In the genomic region with DNA sequence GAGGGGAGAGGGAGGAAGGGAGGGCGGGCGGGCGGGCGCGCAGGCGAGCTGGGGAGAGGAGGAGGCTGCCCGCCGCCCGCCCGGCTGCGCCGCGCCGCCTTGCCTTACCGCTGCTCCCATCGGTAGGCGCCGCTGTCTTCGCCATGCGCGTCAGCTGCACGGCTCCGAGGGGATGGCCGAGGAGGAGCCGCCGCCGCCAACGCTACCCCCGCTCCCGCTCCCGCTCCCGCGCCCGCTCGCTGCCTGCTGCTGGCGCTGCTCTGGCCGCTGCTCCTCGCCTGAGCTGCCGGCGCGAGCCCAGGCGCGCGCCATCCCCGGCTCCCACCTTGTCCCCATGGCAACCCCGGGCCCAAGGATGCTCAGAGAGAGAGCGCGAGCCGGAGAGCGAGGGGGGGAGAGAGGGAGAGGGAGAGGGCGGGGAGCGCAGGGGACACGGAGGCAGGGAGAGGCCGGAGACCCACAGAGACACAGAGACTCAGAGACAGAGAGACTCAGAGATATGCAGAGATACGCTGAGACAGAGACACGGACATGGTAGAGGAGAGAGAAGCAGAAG, we compare ENCODE assay signal across 8 mouse cellular contexts. TPM values are rescaled to one million over a fixed set of nuclear protein-coding genes. Genes with fewer than 3 reads are reported as not detected.
DNase-seq lines count a peak whose midpoint lies in the region; ATAC-seq and TF ChIP-seq lines count a peak whose summit lies in the region.

TSS of gene Pou2f2 (minus strand) at position 121 of the 556 bp plus-strand sequence.

- ATAC-seq in forebrain, embryonic 13.5 days = peak; percentile 93
- peak; percentile 80 for ATAC-seq in heart, postnatal 0 days (ENCODE audit: insufficient read depth, low read depth)
- ATAC-seq in liver, embryonic 15.5 days (ENCODE audit: insufficient read depth) = peak; percentile 37; the same call in 1 of the 2 replicates

- in situ Hi-C loops in CH12.LX (cut with MboI; ENCODE audit: low pct_ligation_motif_present, low pct_unique_long_range_greater_than_20kb, low sequenced_read_pairs) = loop anchor here (5.0 to 10.0 kb wide), 2 partner anchors 47 to 95 kb away; no protein-coding TSS in a partner anchor

- peak within 1 kb of the TSS; percentile 23 to 60 (median 32) for H3K4me3 ChIP-seq in CH12.LX (replicated peaks in 1 of 3; ENCODE audit: low read depth in 2 of 3, low read length in 2 of 3, poor library complexity in 1 of 3)
- peak within 1 kb of the TSS; percentile 67 for H3K4me3 ChIP-seq in forebrain, embryonic 13.5 days
- H3K4me3 ChIP-seq in heart, postnatal 0 days (ENCODE audit: low read depth, low read length) = peak within 1 kb of the TSS; percentile 51
- H3K4me3 ChIP-seq in liver, embryonic 15.5 days (replicated peaks) = peak within 1 kb of the TSS; percentile 39
- H3K4me3 ChIP-seq in testis, adult 2 months (ENCODE audit: control insufficient read depth, low read depth, low read length) = peak within 1 kb of the TSS; percentile 36

- H3K79me2 ChIP-seq in CH12.LX (replicated peaks; ENCODE audit: control insufficient read depth, extremely low read depth, insufficient read depth, poor library complexity, severe bottlenecking) = no peaks in the 10 kb centered on the region

- WGBS in forebrain, embryonic 13.5 days = under 1% methylated on average over 42 of the region's 56 CpGs
- under 1% methylated on average over 43 of the region's 56 CpGs for WGBS in heart, postnatal 0 days
- WGBS in liver, embryonic 15.5 days (ENCODE audit: insufficient replicate concordance) = under 1% methylated on average over 42 of the region's 56 CpGs

- no peak within 1 kb of the TSS for H3K27ac ChIP-seq in CH12.LX (ENCODE audit: insufficient read depth, low read depth)
- H3K27ac ChIP-seq in forebrain, embryonic 13.5 days = peak within 1 kb of the TSS; percentile 99
- H3K27ac ChIP-seq in heart, postnatal 0 days (ENCODE audit: low read depth) = no peak within 1 kb of the TSS
- no peak within 1 kb of the TSS for H3K27ac ChIP-seq in liver, embryonic 15.5 days (replicated peaks)
- no peak within 1 kb of the TSS for H3K27ac ChIP-seq in testis, adult 2 months (ENCODE audit: control insufficient read depth, insufficient read depth, low read depth, low read length)

- peak; percentile 31 for DNase-seq in CH12.LX (ENCODE audit: extremely low read depth)
- DNase-seq in brain, embryonic 18.5 days (ENCODE audit: low read depth, low spot score) = peak; percentile 87
- peak; percentile 35 for DNase-seq in heart, postnatal 0 days (ENCODE audit: low spot score)
- DNase-seq in layer of hippocampus, adult 11-12 months (ENCODE audit: low spot score) = peak; percentile 73
- peak; percentile 93 for DNase-seq in neural tube, embryonic 10.5 days (ENCODE audit: extremely low spot score, low spot score)

- no peaks in the 10 kb centered on the region for H3K9me3 ChIP-seq in CH12.LX (replicated peaks; ENCODE audit: low read length)
- H3K9me3 ChIP-seq in forebrain, embryonic 13.5 days (replicated peaks) = no peaks in the 10 kb centered on the region
- H3K9me3 ChIP-seq in heart, postnatal 0 days (replicated peaks; ENCODE audit: control insufficient read depth, low read length) = no peaks in the 10 kb centered on the region
- no peaks in the 10 kb centered on the region for H3K9me3 ChIP-seq in liver, embryonic 15.5 days (replicated peaks)

- TF ChIP-seq POLR2A in CH12.LX (IDR thresholded peaks at IDR 0.05; ENCODE audit: low read depth, low read length) = no peak
- no peak for TF ChIP-seq POLR2A in testis, adult 2 months (IDR thresholded peaks at IDR 0.05; ENCODE audit: control insufficient read depth, low read depth, low read length)

- peaks cover 69% of the 10 kb centered on the region for H3K27me3 ChIP-seq in CH12.LX (replicated peaks)
- H3K27me3 ChIP-seq in forebrain, embryonic 13.5 days = peaks cover 58% of the 10 kb centered on the region
- peaks cover 98% of the 10 kb centered on the region for H3K27me3 ChIP-seq in heart, postnatal 0 days (ENCODE audit: control insufficient read depth, insufficient read depth, low read length)
- peaks cover 100% of the 10 kb centered on the region for H3K27me3 ChIP-seq in liver, embryonic 15.5 days
- no peaks in the 10 kb centered on the region; the same call in 1 of the 2 replicates for H3K27me3 ChIP-seq in testis, adult 2 months (ENCODE audit: control insufficient read depth, insufficient read depth, low read length)

- peaks cover 7 to 37% of the 10 kb centered on the region in 2 experiments; a peak in 3 of 4 replicates for H3K4me1 ChIP-seq in CH12.LX (ENCODE audit: control insufficient read depth in 1 of 2, insufficient read depth in 2 of 2)
- H3K4me1 ChIP-seq in forebrain, embryonic 13.5 days = peaks cover 55% of the 10 kb centered on the region
- H3K4me1 ChIP-seq in heart, postnatal 0 days (ENCODE audit: control insufficient read depth, insufficient read depth) = peaks cover 10% of the 10 kb centered on the region; the same call in 1 of the 2 replicates
- H3K4me1 ChIP-seq in liver, embryonic 15.5 days (replicated peaks) = peaks cover 30% of the 10 kb centered on the region
- peaks cover 13% of the 10 kb centered on the region for H3K4me1 ChIP-seq in testis, adult 2 months (ENCODE audit: control insufficient read depth, insufficient read depth, low read length)

- TF ChIP-seq CTCF in CH12.LX (conservative IDR thresholded peaks at IDR 0.05 in 1 of 2, IDR thresholded peaks at IDR 0.05 in 1 of 2; ENCODE audit: low read depth in 2 of 2, low read length in 2 of 2) = peak in 1 of 2 experiments; percentile 41; a peak in 2 of 4 replicates
- peak; percentile 30 for TF ChIP-seq CTCF in heart, postnatal 0 days (IDR thresholded peaks at IDR 0.05; ENCODE audit: low read depth)
- no peak for TF ChIP-seq CTCF in testis, adult 2 months (IDR thresholded peaks at IDR 0.05; ENCODE audit: control insufficient read depth, insufficient read depth, insufficient replicate concordance, low read depth, low read length)

- peak within 1 kb of the TSS; percentile 88 for H3K4me2 ChIP-seq in CH12.LX (ENCODE audit: insufficient read depth, low read depth, poor library complexity, severe bottlenecking)
- peak within 1 kb of the TSS; percentile 75 for H3K4me2 ChIP-seq in forebrain, embryonic 13.5 days
- peak within 1 kb of the TSS; percentile 91 for H3K4me2 ChIP-seq in heart, postnatal 0 days (ENCODE audit: low read depth, low read length)
- H3K4me2 ChIP-seq in liver, embryonic 15.5 days = peak within 1 kb of the TSS; percentile 56

- H3K9ac ChIP-seq in CH12.LX (ENCODE audit: insufficient read depth, low read depth) = peak within 1 kb of the TSS; percentile 15
- H3K9ac ChIP-seq in forebrain, embryonic 13.5 days = peak within 1 kb of the TSS; percentile 92
- no peak within 1 kb of the TSS for H3K9ac ChIP-seq in heart, postnatal 0 days (replicated peaks; ENCODE audit: low read depth, low read length)
- no peak within 1 kb of the TSS for H3K9ac ChIP-seq in liver, embryonic 15.5 days

- H3K36me3 ChIP-seq in CH12.LX (replicated peaks in 1 of 2; ENCODE audit: control insufficient read depth in 1 of 2, insufficient read depth in 1 of 2, low read length in 1 of 2) = no peaks in the 10 kb centered on the region
- no peaks in the 10 kb centered on the region for H3K36me3 ChIP-seq in forebrain, embryonic 13.5 days (ENCODE audit: poor library complexity, severe bottlenecking)
- H3K36me3 ChIP-seq in heart, postnatal 0 days (replicated peaks; ENCODE audit: control insufficient read depth, insufficient read depth, low read length) = no peaks in the 10 kb centered on the region
- no peaks in the 10 kb centered on the region for H3K36me3 ChIP-seq in liver, embryonic 15.5 days (replicated peaks)
- H3K36me3 ChIP-seq in testis, adult 2 months (ENCODE audit: control insufficient read depth, insufficient read depth, low read length) = no peaks in the 10 kb centered on the region

- dilution Hi-C loops in CH12.LX (cut with MboI; ENCODE audit: extremely low pct_ligation_motif_present, extremely low pct_unique_long_range_greater_than_20kb, low sequenced_read_pairs) = no loop called here

- no peak for TF ChIP-seq EP300 in CH12.LX (IDR thresholded peaks at IDR 0.05; ENCODE audit: low read length)
- no peak for TF ChIP-seq EP300 in heart, postnatal 0 days (IDR thresholded peaks at IDR 0.05; ENCODE audit: low read depth)

- no peak for TF ChIP-seq RAD21 in CH12.LX (IDR thresholded peaks at IDR 0.05; ENCODE audit: low read depth, low read length)

TF ChIP-seq in CH12.LX, 34 proteins besides CTCF, POLR2A, EP300 and RAD21:
- TF ChIP-seq MAZ (IDR thresholded peaks at IDR 0.05; ENCODE audit: low read depth, low read length) = 0 out of 2 replicates have a peak, but pooled peaks have one; percentile 57
- no peak for TF ChIP-seq ZNF384 (IDR thresholded peaks at IDR 0.05; ENCODE audit: low read depth, low read length)
- TF ChIP-seq NRF1 (IDR thresholded peaks at IDR 0.05; ENCODE audit: low read depth, low read length) = peak; percentile 60
- peak; percentile 61 for TF ChIP-seq MXI1 (IDR thresholded peaks at IDR 0.05; ENCODE audit: low read depth, low read length)
- TF ChIP-seq SIN3A (IDR thresholded peaks at IDR 0.05; ENCODE audit: low read length) = no peak
- peak; percentile 90 for TF ChIP-seq UBTF (IDR thresholded peaks at IDR 0.05; ENCODE audit: low read depth, low read length)
- TF ChIP-seq ELF1 (IDR thresholded peaks at IDR 0.05; ENCODE audit: low read depth, low read length) = no peak

RNA-seq across cellular contexts. Expression of gene Pou2f2, which starts in this region (rescaled TPM):
- total RNA-seq in CH12.LX (2012; rRNA removed) (28.2 and 46.1 TPM in 2 replicates), CH12.LX (2014; rRNA removed) (7.3 and 8.9 TPM in 2 replicates)
- polyA plus RNA-seq in CH12.LX (2012; ENCODE audit: insufficient read length, low read depth) = 72.1 and 102 TPM in 2 replicates
- polyA plus RNA-seq in forebrain, embryonic 13.5 days (2015; fragmentation: Nextera tagmentation; extraction: Ambion mirVana) = 21.9 and 22.2 TPM in 2 replicates
- total RNA-seq in heart, postnatal 0 days (2014; rRNA removed; ENCODE audit: low replicate concordance) = under 0.01 and 0.15 TPM in 2 replicates
- 0.25 and 0.26 TPM in 2 replicates for polyA plus RNA-seq in heart, postnatal 0 days (2015; fragmentation: Nextera tagmentation; extraction: Ambion mirVana)
- polyA plus RNA-seq in liver, embryonic 15.5 days (2015; fragmentation: Nextera tagmentation; extraction: Ambion mirVana) = 1.6 and 2.1 TPM in 2 replicates
- polyA plus RNA-seq in testis, adult 2 months (2012; rRNA removed) = 8.3 TPM in 2 replicates

Comparison
In these comparisons a context has a peak if more than half of its experiments do, and no peak if none do; other contexts are left out.
1. Peak in DNase-seq, ATAC-seq, H3K4me3 ChIP-seq and H3K4me2 ChIP-seq in heart, postnatal 0 days; RNA of the gene not detected or under 1 TPM.
2. DNase-seq: peak in every context shown above with its lines; median percentile 93 in neural tube, embryonic 10.5 days; 87 in brain, embryonic 18.5 days; 73 in layer of hippocampus, adult 11-12 months; 35 in heart, postnatal 0 days; 31 in CH12.LX.
3. H3K9ac ChIP-seq: peak in CH12.LX (single experiment) and forebrain, embryonic 13.5 days (single experiment); none in heart, postnatal 0 days (single experiment) and liver, embryonic 15.5 days (single experiment).
4. ATAC-seq: peak in every context shown above with its lines; median percentile 93 in forebrain, embryonic 13.5 days; 80 in heart, postnatal 0 days; 37 in liver, embryonic 15.5 days.
5. Peak in every context shown above with its lines, with median percentiles within 50 percentile points of each other: H3K4me2 ChIP-seq and H3K4me3 ChIP-seq.